Mouse (Mus musculus) C2C12 (cell line): ENCODE measurements around the gene Tmem39b.

Experiments
- CEBPB ChIP-seq: IDR thresholded peaks from one replicate; pipeline ENCODE4 v1.6.1; 2011; ENCODE audit warnings: low read depth, mild to moderate bottlenecking, control low read depth, moderate library complexity
- CTCF ChIP-seq: IDR thresholded peaks from one replicate; pipeline ENCODE4 v1.5.1; 2011; ENCODE audit not compliant: control insufficient read depth, insufficient read depth, insufficient read length
- MAX ChIP-seq: IDR thresholded peaks from one replicate; pipeline ENCODE4 v1.6.1; 2011; ENCODE audit warnings: mild to moderate bottlenecking, control low read depth
- MYOD1 ChIP-seq: IDR thresholded peaks from one replicate; pipeline ENCODE4 v1.6.1; 2011; ENCODE audit warnings: low read depth; ENCODE audit not compliant: control insufficient read depth, insufficient read length
- MYOG ChIP-seq: IDR thresholded peaks from one replicate; pipeline ENCODE4 v1.6.1; 2011; ENCODE audit not compliant: control insufficient read depth, insufficient read length; ENCODE audit errors: extremely low read depth

GRCm38 (mm10) chr4:129700216-129700615 is 3.6 kb upstream of the Tmem39b start:
- TF ChIP-seq CTCF (no peak), MYOG (no peak), MYOD1 (no peak), CEBPB (no peak), MAX (no peak)
